Mouse (Mus musculus): ENCODE results near the gene Pafah1b2. TPM values are rescaled to one million over a fixed set of nuclear protein-coding genes. Genes with fewer than 3 reads are reported as not detected.

Gene Pafah1b2
- polyA plus RNA-seq, 1 experiment: 246 TPM

- no peaks in the 10 kb centered on the region for H3K36me3 ChIP-seq (ENCODE audit: control insufficient read depth, insufficient read depth, low read length)
- H3K27me3 ChIP-seq (ENCODE audit: control insufficient read depth, insufficient read depth, low read length): no peaks in the 10 kb centered on the region
- peaks cover 2% of the 10 kb centered on the region; the same call in 1 of the 2 replicates for H3K4me1 ChIP-seq (ENCODE audit: control insufficient read depth, insufficient read depth, low read length)
- peak overlapping the region; percentile 20; the same call in 1 of the 2 replicates for H3K4me3 ChIP-seq (ENCODE audit: control insufficient read depth, low read depth, low read length)
- TF ChIP-seq CTCF (IDR thresholded peaks at IDR 0.05; ENCODE audit: control insufficient read depth, insufficient read depth, insufficient replicate concordance, low read depth, low read length) (no peak), POLR2A (IDR thresholded peaks at IDR 0.05; ENCODE audit: control insufficient read depth, low read depth, low read length) (no peak)
- H3K27ac ChIP-seq (ENCODE audit: control insufficient read depth, insufficient read depth, low read depth, low read length): no peak overlapping the region
Observed at GRCm38 (mm10) chr9:46004529-46004928, 8.0 kb downstream of the Pafah1b2 start.

DNA sequence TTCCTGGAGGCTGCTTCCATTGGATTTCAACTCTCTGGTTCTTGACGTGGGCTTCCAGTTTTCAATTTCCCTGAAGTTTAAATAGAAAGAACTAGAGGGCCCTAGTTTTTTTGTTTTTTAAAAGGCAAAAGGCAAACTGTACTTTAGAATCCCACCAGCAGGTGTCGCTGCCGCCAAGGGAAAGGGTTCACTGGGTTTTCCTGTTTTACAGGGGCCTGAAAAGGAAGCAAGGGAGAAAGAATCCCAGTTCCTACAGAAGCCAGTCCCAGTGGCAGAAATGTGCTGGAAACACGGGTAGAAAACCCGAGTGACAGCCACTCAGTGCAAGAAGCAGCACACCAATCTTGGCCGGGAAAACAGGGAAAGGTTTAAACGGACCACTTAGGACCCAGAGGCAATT is 8.8 kb downstream of the Pafah1b2 start:
- Histone ChIP-seq H3K4me3 (ENCODE audit: control insufficient read depth, low read depth, low read length) (no peak overlapping the region), H3K4me1 (ENCODE audit: control insufficient read depth, insufficient read depth, low read length) (peaks cover 2% of the 10 kb centered on the region; the same call in 1 of the 2 replicates), H3K36me3 (ENCODE audit: control insufficient read depth, insufficient read depth, low read length) (no peaks in the 10 kb centered on the region), H3K27ac (ENCODE audit: control insufficient read depth, insufficient read depth, low read depth, low read length) (no peak overlapping the region), H3K27me3 (ENCODE audit: control insufficient read depth, insufficient read depth, low read length) (no peaks in the 10 kb centered on the region)
- TF ChIP-seq CTCF (IDR thresholded peaks at IDR 0.05; ENCODE audit: control insufficient read depth, insufficient read depth, insufficient replicate concordance, low read depth, low read length) (peak; percentile 55; the same call in 1 of the 2 replicates), POLR2A (IDR thresholded peaks at IDR 0.05; ENCODE audit: control insufficient read depth, low read depth, low read length) (no peak)

GRCm38 (mm10) chr9:45999009-45999408 is 13.5 kb downstream of the Pafah1b2 start:
- no peak for TF ChIP-seq CTCF (IDR thresholded peaks at IDR 0.05; ENCODE audit: control insufficient read depth, insufficient read depth, insufficient replicate concordance, low read depth, low read length)
- no peak for TF ChIP-seq POLR2A (IDR thresholded peaks at IDR 0.05; ENCODE audit: control insufficient read depth, low read depth, low read length)
- Histone ChIP-seq H3K36me3 (ENCODE audit: control insufficient read depth, insufficient read depth, low read length) (no peaks in the 10 kb centered on the region), H3K27me3 (ENCODE audit: control insufficient read depth, insufficient read depth, low read length) (no peaks in the 10 kb centered on the region)

GRCm38 (mm10) chr9:45985229-45985567 is 27.3 kb downstream of the Pafah1b2 start:
- no peak for TF ChIP-seq POLR2A (IDR thresholded peaks at IDR 0.05; ENCODE audit: control insufficient read depth, low read depth, low read length)
- TF ChIP-seq CTCF (IDR thresholded peaks at IDR 0.05; ENCODE audit: control insufficient read depth, insufficient read depth, insufficient replicate concordance, low read depth, low read length): no peak
- H3K4me1 ChIP-seq (ENCODE audit: control insufficient read depth, insufficient read depth, low read length): peaks cover 4% of the 10 kb centered on the region; the same call in 1 of the 2 replicates
- peak overlapping the region; percentile 96 for H3K27ac ChIP-seq (ENCODE audit: control insufficient read depth, insufficient read depth, low read depth, low read length)
- H3K4me3 ChIP-seq (ENCODE audit: control insufficient read depth, low read depth, low read length): peak overlapping the region; percentile 87
- H3K36me3 ChIP-seq (ENCODE audit: control insufficient read depth, insufficient read depth, low read length): no peaks in the 10 kb centered on the region
- H3K27me3 ChIP-seq (ENCODE audit: control insufficient read depth, insufficient read depth, low read length): no peaks in the 10 kb centered on the region

More at GRCm38 (mm10) chr9:45999009-45999408, 13.5 kb downstream of the Pafah1b2 start:
- Histone ChIP-seq H3K4me1 (ENCODE audit: control insufficient read depth, insufficient read depth, low read length) (peaks cover 3% of the 10 kb centered on the region; the same call in 1 of the 2 replicates), H3K27ac (ENCODE audit: control insufficient read depth, insufficient read depth, low read depth, low read length) (no peak overlapping the region), H3K4me3 (ENCODE audit: control insufficient read depth, low read depth, low read length) (no peak overlapping the region)

- Histone ChIP-seq H3K4me3 (ENCODE audit: control insufficient read depth, low read depth, low read length) (peak overlapping the region; percentile 87), H3K36me3 (ENCODE audit: control insufficient read depth, insufficient read depth, low read length) (no peaks in the 10 kb centered on the region), H3K27ac (ENCODE audit: control insufficient read depth, insufficient read depth, low read depth, low read length) (peak overlapping the region; percentile 96), H3K27me3 (ENCODE audit: control insufficient read depth, insufficient read depth, low read length) (no peaks in the 10 kb centered on the region), H3K4me1 (ENCODE audit: control insufficient read depth, insufficient read depth, low read length) (peaks cover 4% of the 10 kb centered on the region; the same call in 1 of the 2 replicates)
- TF ChIP-seq POLR2A (IDR thresholded peaks at IDR 0.05; ENCODE audit: control insufficient read depth, low read depth, low read length) (peak; percentile 83), CTCF (IDR thresholded peaks at IDR 0.05; ENCODE audit: control insufficient read depth, insufficient read depth, insufficient replicate concordance, low read depth, low read length) (no peak)
Observed at GRCm38 (mm10) chr9:45984409-45985228, 27.9 kb downstream of the Pafah1b2 start.

GRCm38 (mm10) chr9:45983676-45984408 is 28.6 kb downstream of the Pafah1b2 start:
- TF ChIP-seq POLR2A (IDR thresholded peaks at IDR 0.05; ENCODE audit: control insufficient read depth, low read depth, low read length) (no peak), CTCF (IDR thresholded peaks at IDR 0.05; ENCODE audit: control insufficient read depth, insufficient read depth, insufficient replicate concordance, low read depth, low read length) (no peak)
- Histone ChIP-seq H3K4me3 (ENCODE audit: control insufficient read depth, low read depth, low read length) (peak overlapping the region; percentile 87), H3K27ac (ENCODE audit: control insufficient read depth, insufficient read depth, low read depth, low read length) (peak overlapping the region; percentile 96)

DNA sequence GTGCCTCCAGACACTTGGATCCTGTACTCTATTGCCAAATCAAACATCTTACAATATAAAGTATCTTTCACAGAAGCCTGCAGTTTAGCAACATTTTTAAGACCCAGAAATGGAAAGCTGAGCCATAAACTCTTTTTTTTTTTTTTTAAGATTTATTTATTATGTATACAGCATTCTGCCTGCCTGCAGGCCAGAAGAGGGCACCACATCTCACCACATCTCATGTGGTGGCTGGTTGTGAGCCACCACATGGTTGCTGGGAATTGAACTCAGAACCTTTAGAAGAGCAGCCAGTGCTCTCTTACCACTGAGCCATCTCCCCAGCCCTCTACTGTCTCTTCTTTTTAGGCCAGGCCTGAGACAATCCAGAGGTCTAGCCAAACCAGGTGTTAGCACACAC is 31.2 kb downstream of the Pafah1b2 start:
- Histone ChIP-seq H3K36me3 (ENCODE audit: control insufficient read depth, insufficient read depth, low read length) (no peaks in the 10 kb centered on the region), H3K4me3 (ENCODE audit: control insufficient read depth, low read depth, low read length) (no peak overlapping the region), H3K27me3 (ENCODE audit: control insufficient read depth, insufficient read depth, low read length) (no peaks in the 10 kb centered on the region), H3K4me1 (ENCODE audit: control insufficient read depth, insufficient read depth, low read length) (peaks cover 4% of the 10 kb centered on the region; the same call in 1 of the 2 replicates), H3K27ac (ENCODE audit: control insufficient read depth, insufficient read depth, low read depth, low read length) (no peak overlapping the region)
- TF ChIP-seq CTCF (IDR thresholded peaks at IDR 0.05; ENCODE audit: control insufficient read depth, insufficient read depth, insufficient replicate concordance, low read depth, low read length) (no peak), POLR2A (IDR thresholded peaks at IDR 0.05; ENCODE audit: control insufficient read depth, low read depth, low read length) (no peak)

More at GRCm38 (mm10) chr9:45983676-45984408, 28.6 kb downstream of the Pafah1b2 start:
- H3K36me3 ChIP-seq (ENCODE audit: control insufficient read depth, insufficient read depth, low read length): no peaks in the 10 kb centered on the region
- no peaks in the 10 kb centered on the region for H3K27me3 ChIP-seq (ENCODE audit: control insufficient read depth, insufficient read depth, low read length)
- peaks cover 4% of the 10 kb centered on the region; the same call in 1 of the 2 replicates for H3K4me1 ChIP-seq (ENCODE audit: control insufficient read depth, insufficient read depth, low read length)
